Mouse (Mus musculus): Measurements from ENCODE around the gene Col24a1.

GRCm38 (mm10) chr3:145399173-145399572 lies 106.9 kb downstream of the Col24a1 start:
- TF ChIP-seq CTCF (IDR thresholded peaks at IDR 0.05; ENCODE audit: borderline replicate concordance, insufficient read depth, low read length) (no peak), POLR2A (IDR thresholded peaks at IDR 0.05; ENCODE audit: low read depth, low read length) (no peak)
